Mouse (Mus musculus) ES-CJ7 (cell line): ENCODE measurements at regions not wholly inside any gene's neighbourhood (a gene's known extent, or its start where the extent isn't known, plus 50 kb on each side); places are given as distances from the start of the nearest gene placed in this dataset.
A peak's percentile ranks its signal among the peaks of the same experiment; 100 is the strongest.

ENCODE experiments used
- DNase-seq: peaks from one replicate; pipeline ENCODE4 v3.0.0; 2011; ENCODE audit warnings: low read depth, low spot score

- no peak for DNase-seq
Measured at GRCm38 (mm10) chr16:63313544-63313943, 459.4 kb downstream of the Pros1 start.

GRCm38 (mm10) chr16:63319602-63320001 lies 465.5 kb downstream of the Pros1 start:
- no peak for DNase-seq

GRCm38 (mm10) chr16:63351511-63352125 lies 497.5 kb downstream of the Pros1 start:
- DNase-seq = no peak

- no peak for DNase-seq
Measured at GRCm38 (mm10) chr16:63369868-63370267, 494.1 kb downstream of the Epha3 start.

- no peak for DNase-seq
Measured at GRCm38 (mm10) chr16:63371275-63371674, 492.7 kb downstream of the Epha3 start.

- DNase-seq = no peak
Measured at GRCm38 (mm10) chr16:63404976-63405375, 459.0 kb downstream of the Epha3 start.

- DNase-seq = no peak
Measured at GRCm38 (mm10) chr16:63412656-63413055, 451.3 kb downstream of the Epha3 start.

- DNase-seq = no peak
Measured at GRCm38 (mm10) chr16:63452301-63452700, 411.7 kb downstream of the Epha3 start.

GRCm38 (mm10) chr16:63466615-63467014 lies 397.4 kb downstream of the Epha3 start:
- DNase-seq = no peak

- peak; percentile 53 for DNase-seq
Measured at GRCm38 (mm10) chr16:63468851-63469250, 395.1 kb downstream of the Epha3 start.
